Mouse (Mus musculus): ENCODE results near the gene Odaph. TPM values are rescaled to one million over a fixed set of nuclear protein-coding genes. Genes with fewer than 3 reads are reported as not detected.
A peak's percentile ranks its signal among the peaks of the same experiment; 100 is the strongest.

Odaph gene
- polyA plus RNA-seq, 1 experiment from 2014 or later, result not detected

GRCm38 (mm10) chr5:91961370-91961769 is 25.9 kb upstream of the Odaph start:
- H3K9ac ChIP-seq (replicated peaks; ENCODE audit: low read depth, low read length), result no peak overlapping the region; the same call in 1 of the 2 replicates
- peak overlapping the region; percentile 71 for H3K4me2 ChIP-seq (ENCODE audit: low read length)
- H3K4me1 ChIP-seq (replicated peaks; ENCODE audit: control insufficient read depth, insufficient read depth, low read length), result peaks cover 22% of the 10 kb centered on the region
- ATAC-seq, result no peak
- no peak overlapping the region for H3K27ac ChIP-seq (ENCODE audit: low read length)
- no peaks in the 10 kb centered on the region for H3K9me3 ChIP-seq (ENCODE audit: control insufficient read depth, low read length)
- peaks cover 6% of the 10 kb centered on the region for H3K36me3 ChIP-seq (ENCODE audit: control insufficient read depth, insufficient read depth)
- H3K4me3 ChIP-seq (replicated peaks; ENCODE audit: low read length), result peak overlapping the region; percentile 58
- H3K27me3 ChIP-seq (replicated peaks; ENCODE audit: control insufficient read depth, insufficient read depth, low read length), result no peaks in the 10 kb centered on the region
- 95% methylated on average over 1 of the region's 1 CpGs for WGBS

DNA sequence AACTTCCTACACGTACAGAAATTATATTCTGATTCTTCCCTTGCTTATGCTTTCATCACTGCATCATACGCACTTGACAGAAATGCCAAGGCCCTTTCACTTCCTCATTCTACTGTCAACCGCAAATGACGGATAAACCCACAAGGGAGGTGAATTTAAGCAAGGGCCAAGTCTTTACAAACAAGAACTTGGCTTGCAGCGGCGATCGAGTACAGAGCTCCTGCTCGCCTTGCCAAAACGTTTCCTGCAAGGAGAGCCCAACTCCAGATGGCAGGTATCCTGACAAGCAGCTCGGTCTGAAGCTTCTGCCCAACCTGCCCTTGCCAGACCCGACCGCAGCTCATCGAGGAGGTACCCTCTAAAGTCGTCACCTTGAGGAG is 25.0 kb upstream of the Odaph start:
- Histone ChIP-seq H3K9me3 (ENCODE audit: control insufficient read depth, low read length) (no peaks in the 10 kb centered on the region), H3K4me3 (replicated peaks; ENCODE audit: low read length) (peak overlapping the region; percentile 58), H3K36me3 (ENCODE audit: control insufficient read depth, insufficient read depth) (peaks cover 2% of the 10 kb centered on the region), H3K9ac (replicated peaks; ENCODE audit: low read depth, low read length) (peak overlapping the region; percentile 70), H3K27ac (ENCODE audit: low read length) (peak overlapping the region; percentile 97), H3K4me1 (replicated peaks; ENCODE audit: control insufficient read depth, insufficient read depth, low read length) (peaks cover 22% of the 10 kb centered on the region), H3K4me2 (ENCODE audit: low read length) (peak overlapping the region; percentile 71), H3K27me3 (replicated peaks; ENCODE audit: control insufficient read depth, insufficient read depth, low read length) (no peaks in the 10 kb centered on the region)
- WGBS, result under 1% methylated on average over 14 of the region's 14 CpGs
- ATAC-seq, result peak; percentile 0; the same call in 1 of the 2 replicates

DNA sequence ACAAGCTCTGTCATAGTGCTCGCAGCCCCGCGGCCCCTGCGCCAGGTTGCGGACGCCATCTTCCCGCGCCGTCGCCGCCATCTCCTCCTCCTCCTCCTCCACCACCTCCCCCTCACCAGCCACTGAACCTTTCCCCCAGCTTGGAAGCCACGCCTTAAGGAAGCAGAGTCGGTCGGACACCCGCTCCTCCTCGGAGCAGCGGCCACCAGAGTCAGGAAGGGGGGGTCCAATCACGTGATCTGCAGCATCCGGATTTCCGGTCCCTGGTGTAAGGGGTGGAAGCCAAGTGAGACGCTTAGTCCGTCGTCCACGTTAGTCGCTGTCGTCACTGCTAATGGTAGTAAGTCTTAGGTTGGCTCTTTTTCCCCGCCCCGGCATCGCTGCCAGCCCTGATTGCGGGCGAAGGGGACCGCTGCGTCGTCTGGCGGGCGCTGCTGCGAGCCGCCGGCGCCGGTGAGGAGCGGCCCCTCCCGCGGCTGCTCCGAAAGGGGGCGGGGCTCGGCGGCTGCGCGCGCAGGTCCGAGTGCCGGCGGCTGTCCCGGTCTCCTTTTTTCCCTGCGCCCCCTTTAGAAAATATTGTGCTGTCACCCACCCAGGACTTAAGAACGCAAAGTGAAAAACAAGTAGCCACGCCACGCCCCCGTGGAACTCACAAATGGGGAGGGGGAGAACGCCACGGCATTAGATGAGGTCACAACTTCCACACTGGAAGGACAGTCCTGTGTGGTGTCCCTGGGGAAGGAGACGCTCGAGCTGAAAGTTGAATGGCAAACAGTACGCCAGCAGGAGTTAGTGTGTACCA is 24.4 kb upstream of the Odaph start, which contains the start of gene Rchy1:
Rchy1 (minus strand) TSS at position 430 of the 802 bp plus-strand sequence.
- ATAC-seq, result peak; percentile 96
- peak within 1 kb of the TSS; percentile 70 for H3K9ac ChIP-seq (replicated peaks; ENCODE audit: low read depth, low read length)
- peak within 1 kb of the TSS; percentile 58 for H3K4me3 ChIP-seq (replicated peaks; ENCODE audit: low read length)
- peak within 1 kb of the TSS; percentile 77 for H3K4me2 ChIP-seq (ENCODE audit: low read length)
- peak within 1 kb of the TSS; percentile 97 for H3K27ac ChIP-seq (ENCODE audit: low read length)
- H3K27me3 ChIP-seq (replicated peaks; ENCODE audit: control insufficient read depth, insufficient read depth, low read length), result no peaks in the 10 kb centered on the region
- no peaks in the 10 kb centered on the region for H3K9me3 ChIP-seq (ENCODE audit: control insufficient read depth, low read length)
- WGBS, result under 1% methylated on average over 64 of the region's 65 CpGs
- peaks cover 22% of the 10 kb centered on the region for H3K4me1 ChIP-seq (replicated peaks; ENCODE audit: control insufficient read depth, insufficient read depth, low read length)
- H3K36me3 ChIP-seq (ENCODE audit: control insufficient read depth, insufficient read depth), result no peaks in the 10 kb centered on the region

- no peaks in the 10 kb centered on the region for H3K36me3 ChIP-seq (ENCODE audit: control insufficient read depth, insufficient read depth)
- H3K27me3 ChIP-seq (replicated peaks; ENCODE audit: control insufficient read depth, insufficient read depth, low read length), result no peaks in the 10 kb centered on the region
- no peak overlapping the region for H3K27ac ChIP-seq (ENCODE audit: low read length)
- H3K9ac ChIP-seq (replicated peaks; ENCODE audit: low read depth, low read length), result no peak overlapping the region
- H3K4me1 ChIP-seq (replicated peaks; ENCODE audit: control insufficient read depth, insufficient read depth, low read length), result no peaks in the 10 kb centered on the region
- no peaks in the 10 kb centered on the region for H3K9me3 ChIP-seq (ENCODE audit: control insufficient read depth, low read length)
- H3K4me2 ChIP-seq (ENCODE audit: low read length), result no peak overlapping the region
- WGBS, result 85% methylated on average over 3 of the region's 3 CpGs
- no peak for ATAC-seq
- no peak overlapping the region for H3K4me3 ChIP-seq (replicated peaks; ENCODE audit: low read length)
These were observed 15.2 kb upstream of the Odaph start for GRCm38 (mm10) chr5:91972046-91972445.

GRCm38 (mm10) chr5:91974002-91974401 is 13.3 kb upstream of the Odaph start:
- no peaks in the 10 kb centered on the region for H3K36me3 ChIP-seq (ENCODE audit: control insufficient read depth, insufficient read depth)
- no peaks in the 10 kb centered on the region for H3K27me3 ChIP-seq (replicated peaks; ENCODE audit: control insufficient read depth, insufficient read depth, low read length)
- WGBS, result 93% methylated on average over 7 of the region's 7 CpGs
- no peak for ATAC-seq
- no peak overlapping the region for H3K27ac ChIP-seq (ENCODE audit: low read length)
- no peak overlapping the region for H3K4me3 ChIP-seq (replicated peaks; ENCODE audit: low read length)
- H3K9me3 ChIP-seq (ENCODE audit: control insufficient read depth, low read length), result no peaks in the 10 kb centered on the region
- H3K4me1 ChIP-seq (replicated peaks; ENCODE audit: control insufficient read depth, insufficient read depth, low read length), result no peaks in the 10 kb centered on the region
- no peak overlapping the region for H3K4me2 ChIP-seq (ENCODE audit: low read length)
- H3K9ac ChIP-seq (replicated peaks; ENCODE audit: low read depth, low read length), result no peak overlapping the region

GRCm38 (mm10) chr5:91975758-91976157 is 11.5 kb upstream of the Odaph start:
- Histone ChIP-seq H3K27ac (ENCODE audit: low read length) (no peak overlapping the region), H3K4me2 (ENCODE audit: low read length) (no peak overlapping the region), H3K4me3 (replicated peaks; ENCODE audit: low read length) (no peak overlapping the region), H3K9me3 (ENCODE audit: control insufficient read depth, low read length) (no peaks in the 10 kb centered on the region), H3K9ac (replicated peaks; ENCODE audit: low read depth, low read length) (no peak overlapping the region), H3K36me3 (ENCODE audit: control insufficient read depth, insufficient read depth) (no peaks in the 10 kb centered on the region), H3K4me1 (replicated peaks; ENCODE audit: control insufficient read depth, insufficient read depth, low read length) (no peaks in the 10 kb centered on the region), H3K27me3 (replicated peaks; ENCODE audit: control insufficient read depth, insufficient read depth, low read length) (no peaks in the 10 kb centered on the region)
- WGBS, result 96% methylated on average over 9 of the region's 9 CpGs
- no peak for ATAC-seq

DNA sequence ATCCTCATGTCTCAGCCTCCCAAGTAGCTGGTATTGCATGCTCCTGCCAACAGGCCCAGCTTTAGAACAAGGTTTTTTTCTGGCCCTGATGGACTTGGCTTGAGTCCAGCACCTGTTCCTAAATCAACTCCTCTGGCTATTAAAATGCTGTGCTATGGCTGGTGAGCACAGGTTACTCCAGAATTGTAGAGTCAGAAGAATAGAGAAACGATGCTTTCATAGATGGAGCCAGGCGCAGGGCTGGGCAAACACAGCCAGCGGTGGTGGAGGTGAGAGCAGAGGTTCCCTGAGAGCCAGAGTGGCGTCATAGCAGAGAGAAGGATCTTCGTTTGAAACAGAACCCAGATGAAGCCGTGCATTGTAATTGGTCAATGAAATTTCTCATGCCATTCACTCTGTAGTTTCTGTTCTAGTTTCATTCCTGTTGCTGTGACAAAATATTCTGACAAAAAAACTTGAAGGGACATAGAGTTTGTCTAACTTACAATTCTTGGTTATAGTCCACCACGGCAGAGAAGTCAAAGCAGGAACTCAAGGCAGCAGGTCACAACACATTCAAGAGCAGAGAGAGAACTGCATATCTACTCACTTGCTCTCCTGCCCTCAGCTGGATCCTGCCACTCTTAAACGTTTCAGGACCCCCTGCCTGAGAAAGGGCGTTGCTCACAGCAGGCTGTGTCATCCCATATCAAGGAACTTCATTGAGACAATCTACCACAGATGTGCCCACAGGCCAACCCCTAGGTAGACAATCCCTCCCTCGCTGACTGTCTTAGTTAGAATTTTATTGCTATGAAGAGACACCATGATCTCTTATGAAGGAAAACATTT is 10.5 kb upstream of the Odaph start:
- no peak for ATAC-seq
- no peaks in the 10 kb centered on the region for H3K36me3 ChIP-seq (ENCODE audit: control insufficient read depth, insufficient read depth)

DNA sequence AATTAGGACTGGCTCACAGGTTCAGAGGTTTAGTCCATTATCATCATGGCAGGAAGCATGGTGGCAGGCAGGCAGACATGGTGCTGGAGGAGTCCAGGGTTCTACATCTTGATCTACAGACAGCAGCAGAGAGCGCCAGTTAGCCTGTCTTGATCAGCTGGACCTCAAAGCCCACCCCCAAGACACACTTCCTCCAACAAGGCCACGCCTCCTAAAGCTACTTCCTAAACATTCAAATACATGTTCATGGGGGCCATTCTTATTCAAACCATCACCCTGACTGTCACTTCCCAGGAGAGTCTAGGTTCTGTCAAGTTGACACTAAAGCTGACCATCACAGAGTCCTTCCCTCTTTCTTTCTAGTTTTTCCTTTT is 9.9 kb upstream of the Odaph start:
- H3K9ac ChIP-seq (replicated peaks; ENCODE audit: low read depth, low read length), result no peak overlapping the region
- H3K9me3 ChIP-seq (ENCODE audit: control insufficient read depth, low read length), result no peaks in the 10 kb centered on the region
- H3K4me2 ChIP-seq (ENCODE audit: low read length), result no peak overlapping the region
- ATAC-seq, result no peak
- no peaks in the 10 kb centered on the region for H3K27me3 ChIP-seq (replicated peaks; ENCODE audit: control insufficient read depth, insufficient read depth, low read length)
- 88% methylated on average over 2 of the region's 2 CpGs for WGBS
- H3K4me1 ChIP-seq (replicated peaks; ENCODE audit: control insufficient read depth, insufficient read depth, low read length), result no peaks in the 10 kb centered on the region
- H3K4me3 ChIP-seq (replicated peaks; ENCODE audit: low read length), result no peak overlapping the region
- no peaks in the 10 kb centered on the region for H3K36me3 ChIP-seq (ENCODE audit: control insufficient read depth, insufficient read depth)
- no peak overlapping the region for H3K27ac ChIP-seq (ENCODE audit: low read length)

More for the DNA sequence above, 10.5 kb upstream of the Odaph start:
- Histone ChIP-seq H3K27ac (ENCODE audit: low read length) (no peak overlapping the region), H3K4me3 (replicated peaks; ENCODE audit: low read length) (no peak overlapping the region), H3K27me3 (replicated peaks; ENCODE audit: control insufficient read depth, insufficient read depth, low read length) (no peaks in the 10 kb centered on the region), H3K9ac (replicated peaks; ENCODE audit: low read depth, low read length) (no peak overlapping the region), H3K4me2 (ENCODE audit: low read length) (no peak overlapping the region), H3K4me1 (replicated peaks; ENCODE audit: control insufficient read depth, insufficient read depth, low read length) (no peaks in the 10 kb centered on the region), H3K9me3 (ENCODE audit: control insufficient read depth, low read length) (no peaks in the 10 kb centered on the region)
- WGBS, result 76% methylated on average over 10 of the region's 10 CpGs

DNA sequence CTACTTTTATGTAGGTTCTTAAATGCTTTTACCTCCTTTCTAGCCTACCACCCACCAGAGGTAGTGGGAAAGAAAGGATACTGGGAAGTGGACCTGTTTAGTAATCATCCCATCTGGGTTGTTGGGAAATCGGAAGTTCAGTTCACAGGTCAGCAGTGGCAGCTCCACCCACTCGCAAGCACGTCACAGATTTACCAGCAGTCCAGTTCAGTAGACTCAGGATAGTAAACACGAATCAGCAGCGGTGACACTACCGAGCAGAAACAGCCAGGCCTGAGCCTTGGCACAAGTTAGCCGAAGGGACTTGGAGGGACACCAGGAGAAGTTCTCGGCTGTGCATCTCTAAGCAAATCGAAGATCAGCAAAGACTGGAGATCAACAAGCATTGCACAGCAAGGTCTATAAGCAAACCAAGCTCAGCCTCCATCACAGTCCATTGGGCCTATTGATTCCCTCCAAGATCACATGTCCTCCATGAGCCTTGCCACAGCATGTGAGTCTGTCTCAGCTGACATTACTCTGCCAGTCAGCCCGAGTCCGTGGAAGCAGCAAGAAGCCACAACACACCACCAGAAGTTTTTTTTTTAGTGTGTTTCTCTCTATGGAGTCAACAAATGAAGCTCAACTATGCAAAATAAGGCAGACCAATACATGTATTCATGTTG is 6.0 kb upstream of the Odaph start:
- H3K4me3 ChIP-seq (replicated peaks; ENCODE audit: low read length), result no peak overlapping the region
- no peak overlapping the region for H3K27ac ChIP-seq (ENCODE audit: low read length)
- no peak overlapping the region for H3K4me2 ChIP-seq (ENCODE audit: low read length)
- no peaks in the 10 kb centered on the region for H3K36me3 ChIP-seq (ENCODE audit: control insufficient read depth, insufficient read depth)
- no peak for ATAC-seq
- no peaks in the 10 kb centered on the region for H3K9me3 ChIP-seq (ENCODE audit: control insufficient read depth, low read length)
- H3K27me3 ChIP-seq (replicated peaks; ENCODE audit: control insufficient read depth, insufficient read depth, low read length), result no peaks in the 10 kb centered on the region
- WGBS, result 94% methylated on average over 11 of the region's 11 CpGs
- H3K4me1 ChIP-seq (replicated peaks; ENCODE audit: control insufficient read depth, insufficient read depth, low read length), result no peaks in the 10 kb centered on the region
- H3K9ac ChIP-seq (replicated peaks; ENCODE audit: low read depth, low read length), result no peak overlapping the region
